Mouse (Mus musculus) kidney, postnatal 0 days (tissue): ENCODE measurements around the gene F830045P16Rik. TPM values are rescaled to one million over a fixed set of nuclear protein-coding genes. Genes with fewer than 3 reads are reported as not detected.

Source experiments
- ATAC-seq: fragments of 200-750 bp; cut with Nextera tagmentation; replicated peaks from 2 replicates; pipeline ENCODE4 v1.8.0; 2017; ENCODE audit warnings: low read depth, moderate number of reproducible peaks, moderate TSS enrichment, moderate library complexity; ENCODE audit not compliant: low FRiP score
- DNase-seq: peaks from one replicate; pipeline ENCODE4 v3.0.0-alpha.2; 2016; ENCODE audit warnings: low spot score
- H3K27ac ChIP-seq: fragments of 300-500 bp; sonication (generic); 2 replicates; pipeline ENCODE4 v1.5.1; 2014; ENCODE audit warnings: mild to moderate bottlenecking
- H3K27me3 ChIP-seq: fragments of 300-500 bp; sonication (generic); 2 replicates; pipeline ENCODE4 v1.6.1; 2014; ENCODE audit warnings: low read length, mixed read lengths; ENCODE audit not compliant: insufficient read depth
- H3K36me3 ChIP-seq: fragments of 300-500 bp; sonication (generic); 2 replicates; pipeline ENCODE4 v1.6.1; 2014; ENCODE audit warnings: low read length, mixed read lengths; ENCODE audit not compliant: insufficient read depth
- H3K4me1 ChIP-seq: fragments of 300-500 bp; sonication (generic); replicated peaks from 2 replicates; pipeline ENCODE4 v1.6.1; 2014; ENCODE audit warnings: antibody characterized with exemption, low read length, mixed read lengths; ENCODE audit not compliant: insufficient read depth
- H3K4me2 ChIP-seq: fragments of 300-500 bp; sonication (generic); 2 replicates; pipeline ENCODE4 v1.6.1; 2014; ENCODE audit warnings: mild to moderate bottlenecking, low read length, moderate library complexity, mixed read lengths
- H3K4me3 ChIP-seq: fragments of 300-500 bp; sonication (generic); replicated peaks from 2 replicates; pipeline ENCODE4 v1.5.1; 2014; ENCODE audit warnings: low read depth, low read length
- H3K9ac ChIP-seq: fragments of 300-500 bp; sonication (generic); 2 replicates; pipeline ENCODE4 v1.6.1; 2014; ENCODE audit warnings: low read depth, low read length
- H3K9me3 ChIP-seq: fragments of 300-500 bp; sonication (generic); replicated peaks from 2 replicates; pipeline ENCODE4 v1.6.1; 2016; ENCODE audit warnings: low read length, inconsistent platforms, mixed read lengths
- CTCF ChIP-seq: IDR thresholded peaks from 2 replicates; pipeline ENCODE4 v1.5.1; 2016; ENCODE audit warnings: antibody characterized with exemption, low read depth, mild to moderate bottlenecking, moderate library complexity
- WGBS: fragments of 180-500 bp; shearing (Covaris S2); extraction: QIAGEN DNeasy Blood & Tissue Kit; methylation state at CpG from one replicate; pipeline ENCODE4 v1.1.7; 2014; 5-methylcytosine and 5-hydroxymethylcytosine counted together
- polyA plus RNA-seq: library from polyadenylated mRNA; unstranded; fragments of >200 nt; fragmentation: Nextera tagmentation; extraction: Ambion mirVana; gene quantifications from 2 replicates; pipeline ENCODE4 v1.2.1, GENCODE M21; 2015

The F830045P16Rik gene
- polyA plus RNA-seq, 1 experiment from 2014 or later: not detected

GRCm38 (mm10) chr2:129529297-129530209 lies 6.8 kb downstream of the F830045P16Rik start:
- no peak for TF ChIP-seq CTCF
- H3K27me3 ChIP-seq: no peaks in the 10 kb centered on the region
- no peak for DNase-seq
- no peak overlapping the region for H3K4me3 ChIP-seq
- no peak for ATAC-seq
- no peaks in the 10 kb centered on the region for H3K9me3 ChIP-seq
- no peaks in the 10 kb centered on the region for H3K36me3 ChIP-seq
- H3K4me1 ChIP-seq: no peaks in the 10 kb centered on the region
- H3K9ac ChIP-seq: no peak overlapping the region
- H3K27ac ChIP-seq: no peak overlapping the region
- 30% methylated on average over 14 of the region's 14 CpGs for WGBS
- no peak overlapping the region for H3K4me2 ChIP-seq

GRCm38 (mm10) chr2:129527916-129528315 lies 8.5 kb downstream of the F830045P16Rik start:
- 77% methylated on average over 4 of the region's 4 CpGs for WGBS
- Histone ChIP-seq H3K4me3 (no peak overlapping the region), H3K4me1 (no peaks in the 10 kb centered on the region), H3K27ac (no peak overlapping the region), H3K27me3 (no peaks in the 10 kb centered on the region), H3K36me3 (no peaks in the 10 kb centered on the region), H3K9ac (no peak overlapping the region), H3K9me3 (no peaks in the 10 kb centered on the region), H3K4me2 (no peak overlapping the region)
- DNase-seq (no peak), ATAC-seq (no peak)
- TF ChIP-seq CTCF: no peak

- Histone ChIP-seq H3K4me3 (no peak overlapping the region), H3K4me2 (no peak overlapping the region), H3K9ac (no peak overlapping the region), H3K36me3 (no peaks in the 10 kb centered on the region), H3K4me1 (no peaks in the 10 kb centered on the region), H3K27me3 (no peaks in the 10 kb centered on the region), H3K27ac (no peak overlapping the region), H3K9me3 (no peaks in the 10 kb centered on the region)
- DNase-seq (no peak), ATAC-seq (no peak)
- no peak for TF ChIP-seq CTCF
- 42% methylated on average over 4 of the region's 4 CpGs for WGBS
These were observed 10.1 kb downstream of the F830045P16Rik start for GRCm38 (mm10) chr2:129526322-129526721.

GRCm38 (mm10) chr2:129525644-129526043 lies 10.8 kb downstream of the F830045P16Rik start:
- Histone ChIP-seq H3K27ac (no peak overlapping the region), H3K36me3 (no peaks in the 10 kb centered on the region), H3K4me3 (no peak overlapping the region), H3K4me1 (no peaks in the 10 kb centered on the region), H3K4me2 (no peak overlapping the region), H3K9me3 (no peaks in the 10 kb centered on the region), H3K9ac (no peak overlapping the region), H3K27me3 (no peaks in the 10 kb centered on the region)
- ATAC-seq (no peak), DNase-seq (no peak)
- no peak for TF ChIP-seq CTCF

- ATAC-seq: no peak
- Histone ChIP-seq H3K27ac (no peak overlapping the region), H3K4me1 (peaks cover 13% of the 10 kb centered on the region; the same call in 1 of the 2 replicates), H3K4me2 (no peak overlapping the region), H3K36me3 (no peaks in the 10 kb centered on the region), H3K9me3 (no peaks in the 10 kb centered on the region), H3K4me3 (no peak overlapping the region), H3K9ac (no peak overlapping the region), H3K27me3 (no peaks in the 10 kb centered on the region)
- TF ChIP-seq CTCF: no peak
- DNase-seq: no peak
- 78% methylated on average over 3 of the region's 3 CpGs for WGBS
These were observed 17.9 kb downstream of the F830045P16Rik start for GRCm38 (mm10) chr2:129518526-129518925.

GRCm38 (mm10) chr2:129514923-129515920 lies 21.2 kb downstream of the F830045P16Rik start:
- no peaks in the 10 kb centered on the region for H3K27me3 ChIP-seq
- H3K9me3 ChIP-seq: no peaks in the 10 kb centered on the region
- DNase-seq (peak; percentile 32), ATAC-seq (no peak; the same call in 1 of the 2 replicates)
- H3K36me3 ChIP-seq: no peaks in the 10 kb centered on the region
- H3K9ac ChIP-seq: no peak overlapping the region; the same call in 1 of the 2 replicates
- no peak overlapping the region for H3K4me2 ChIP-seq
- peak overlapping the region; percentile 36; the same call in 1 of the 2 replicates for H3K27ac ChIP-seq
- peaks cover 13% of the 10 kb centered on the region; the same call in 1 of the 2 replicates for H3K4me1 ChIP-seq
- no peak overlapping the region for H3K4me3 ChIP-seq
- no peak for TF ChIP-seq CTCF
- 41% methylated on average over 16 of the region's 16 CpGs for WGBS
